Mouse (Mus musculus) kidney, adult 8-10 months (tissue): ENCODE results near the gene Gopc.
"Not testable (repeated sequence)": the region's sequence is repeated elsewhere in the genome, so short reads cannot be mapped to it uniquely, and the experiment has no call there.

Experiments
- DNase-seq, 2 experiments: peaks; one replicate each; pipeline ENCODE4 v3.0.0; 2022

Gene Gopc

GRCm38 (mm10) chr10:52295934-52296333 is 86.0 kb downstream of the Gopc start:
- DNase-seq, result no peak

GRCm38 (mm10) chr10:52293921-52294577 is 87.9 kb downstream of the Gopc start:
- no peak for DNase-seq

GRCm38 (mm10) chr10:52292391-52292790 is 89.5 kb downstream of the Gopc start:
- DNase-seq, result not testable (repeated sequence)

GRCm38 (mm10) chr10:52289261-52289660 is 92.7 kb downstream of the Gopc start:
- no peak for DNase-seq

- DNase-seq, result no peak
Observed at GRCm38 (mm10) chr10:52287852-52288533, 93.9 kb downstream of the Gopc start.
